Mouse (Mus musculus): Measurements from ENCODE around the gene Tnfaip1.
A peak's percentile ranks its signal among the peaks of the same experiment; 100 is the strongest.
"Not testable (repeated sequence)": the region's sequence is repeated elsewhere in the genome, so short reads cannot be mapped to it uniquely, and the experiment has no call there.

Tnfaip1 gene

DNA sequence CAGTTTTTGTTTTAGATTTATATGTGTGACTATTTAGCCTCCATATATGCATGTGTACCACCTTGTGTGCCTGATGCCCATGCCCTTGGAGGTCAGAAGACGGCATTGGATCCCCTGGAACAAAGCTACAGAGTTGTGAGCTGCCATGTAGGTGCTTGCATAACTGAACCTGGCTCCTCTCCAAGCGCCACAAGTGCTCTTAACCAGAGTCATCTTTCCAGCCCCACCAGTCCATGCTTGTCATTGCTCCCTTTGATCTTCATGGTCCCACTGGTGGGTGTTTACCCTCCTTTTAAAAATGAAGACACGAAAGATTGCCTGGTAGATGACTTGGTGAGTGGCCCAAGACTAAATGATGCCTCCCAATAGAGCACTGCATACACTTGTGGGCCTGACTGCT is 4.2 kb upstream of the Tnfaip1 start:
- no peak for DNase-seq (ENCODE audit: low read depth, low spot score)

- no peak for DNase-seq (ENCODE audit: low read depth, low spot score)
Observed at GRCm38 (mm10) chr11:78536690-78537084, 555 bp upstream of the Tnfaip1 start.

- DNase-seq (ENCODE audit: low read depth, low spot score): no peak
Observed at GRCm38 (mm10) chr11:78535376-78536079, 604 bp downstream of the Tnfaip1 start.

GRCm38 (mm10) chr11:78534516-78534915 is 1.6 kb downstream of the Tnfaip1 start:
- DNase-seq (ENCODE audit: low read depth, low spot score): no peak

DNA sequence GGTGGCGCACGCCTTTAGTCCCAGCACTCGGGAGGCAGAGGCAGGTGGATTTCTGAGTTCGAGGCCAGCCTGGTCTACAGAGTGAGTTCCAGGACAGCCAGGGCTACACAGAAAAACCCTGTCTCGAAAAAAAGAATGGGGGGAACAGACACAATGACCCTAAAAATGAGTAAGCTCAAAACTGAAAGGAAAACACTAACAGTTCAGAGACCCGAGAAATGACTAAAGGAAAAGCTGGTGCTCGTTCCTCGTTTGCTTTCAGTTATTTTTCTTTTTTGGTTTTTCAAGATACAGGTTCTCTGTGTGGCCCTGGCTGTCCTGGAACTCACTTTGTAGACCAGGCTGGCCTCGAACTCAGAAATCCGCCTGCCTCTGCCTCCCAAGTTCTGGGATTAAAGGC is 4.6 kb downstream of the Tnfaip1 start:
- not testable (repeated sequence) for DNase-seq (ENCODE audit: low read depth, low spot score)

DNA sequence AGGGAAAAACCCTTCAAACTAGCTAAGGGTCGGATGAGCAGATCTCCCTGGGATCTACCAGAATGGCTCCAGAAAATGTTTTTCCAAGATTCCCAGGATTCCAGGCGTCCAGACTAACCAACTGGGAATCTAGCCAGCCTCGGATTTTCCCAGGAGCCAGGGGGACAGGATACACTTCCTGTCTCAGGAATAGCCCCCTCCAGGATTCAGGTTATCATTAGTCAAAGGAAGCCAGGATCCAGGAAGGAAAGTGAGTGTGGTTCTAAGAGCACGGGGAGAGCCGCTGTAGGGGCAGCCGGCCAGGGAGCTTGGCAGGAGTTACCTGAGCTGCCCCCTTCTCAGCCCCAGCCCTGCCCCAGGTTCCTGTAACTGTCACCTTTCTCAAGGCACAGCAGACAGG is 5.1 kb downstream of the Tnfaip1 start:
- DNase-seq (ENCODE audit: low read depth, low spot score): no peak

DNA sequence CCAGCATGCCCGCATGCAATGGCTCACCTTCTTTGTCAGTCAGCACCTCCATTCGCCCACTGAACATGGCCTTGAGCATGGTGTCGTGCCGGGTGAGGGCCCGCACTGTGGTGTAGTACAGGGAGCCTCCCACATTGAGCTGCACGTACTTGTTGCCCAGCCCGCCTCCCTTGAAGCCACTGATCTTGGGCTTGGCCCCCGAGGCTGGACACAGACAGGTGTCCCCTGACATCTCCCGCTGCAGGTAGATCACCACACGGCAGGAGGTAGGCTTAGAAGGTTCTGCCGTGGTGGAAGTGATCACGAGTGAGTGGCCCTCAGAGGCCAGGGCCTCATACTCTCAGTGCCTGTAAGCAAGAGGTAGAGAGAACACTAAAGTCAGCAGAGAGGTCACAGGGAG is 6.1 kb downstream of the Tnfaip1 start:
- DNase-seq (ENCODE audit: low read depth, low spot score): no peak

DNA sequence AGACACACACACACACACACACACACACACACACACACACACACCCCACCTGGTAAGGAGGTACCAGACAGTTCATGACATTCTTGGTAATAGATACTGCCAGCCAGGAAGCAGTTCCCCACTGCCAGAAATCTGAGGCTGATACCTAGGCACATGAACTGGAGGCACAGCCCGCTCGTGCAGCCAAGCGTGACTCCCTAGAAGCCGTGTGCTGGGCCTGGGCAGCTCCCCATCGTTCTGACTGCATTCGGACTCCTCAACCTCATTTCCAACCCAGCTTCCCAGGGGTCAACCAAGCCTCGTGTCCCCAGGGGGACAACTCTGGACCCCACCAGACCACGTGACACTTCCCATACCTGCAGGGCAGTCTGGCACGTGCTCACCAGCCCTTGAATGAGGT is 7.4 kb downstream of the Tnfaip1 start:
- no peak for DNase-seq (ENCODE audit: low read depth, low spot score)

GRCm38 (mm10) chr11:78524838-78525237 is 11.3 kb downstream of the Tnfaip1 start:
- no peak for DNase-seq (ENCODE audit: low read depth, low spot score)

DNA sequence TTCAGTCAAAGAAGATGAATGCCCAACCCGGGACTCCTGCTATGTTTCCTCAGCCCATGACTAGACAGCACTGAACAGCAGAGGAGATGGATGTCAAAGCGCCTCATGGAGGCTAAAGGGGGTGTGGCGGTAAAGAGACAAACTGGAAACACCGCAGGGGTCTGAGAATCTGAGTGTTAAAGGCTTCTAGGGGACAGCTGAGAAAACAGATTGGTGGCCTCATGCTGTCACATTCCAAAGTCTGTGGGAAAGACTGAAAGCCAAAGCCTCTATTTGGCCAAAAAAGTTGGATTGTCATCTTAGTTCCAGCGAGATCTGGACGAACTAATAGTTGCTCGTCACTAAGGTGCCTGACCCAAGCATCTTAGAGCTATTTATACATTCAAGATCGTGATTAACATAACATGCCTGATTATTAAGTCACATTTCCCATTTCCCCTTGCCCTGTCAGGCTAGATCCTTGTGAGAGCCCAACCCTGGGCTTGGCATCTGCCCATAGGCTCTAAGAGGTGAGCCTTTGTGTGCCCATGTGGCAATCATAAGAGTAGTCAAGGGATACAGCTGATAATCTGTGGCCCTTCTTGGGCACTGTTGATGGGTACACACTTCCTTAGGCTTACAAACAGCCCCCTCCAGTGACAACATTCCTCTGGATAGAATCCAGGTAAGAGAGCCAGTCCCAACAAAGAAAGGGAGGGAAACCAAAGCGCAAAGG is 12.7 kb downstream of the Tnfaip1 start:
- DNase-seq (ENCODE audit: low read depth, low spot score): no peak

DNA sequence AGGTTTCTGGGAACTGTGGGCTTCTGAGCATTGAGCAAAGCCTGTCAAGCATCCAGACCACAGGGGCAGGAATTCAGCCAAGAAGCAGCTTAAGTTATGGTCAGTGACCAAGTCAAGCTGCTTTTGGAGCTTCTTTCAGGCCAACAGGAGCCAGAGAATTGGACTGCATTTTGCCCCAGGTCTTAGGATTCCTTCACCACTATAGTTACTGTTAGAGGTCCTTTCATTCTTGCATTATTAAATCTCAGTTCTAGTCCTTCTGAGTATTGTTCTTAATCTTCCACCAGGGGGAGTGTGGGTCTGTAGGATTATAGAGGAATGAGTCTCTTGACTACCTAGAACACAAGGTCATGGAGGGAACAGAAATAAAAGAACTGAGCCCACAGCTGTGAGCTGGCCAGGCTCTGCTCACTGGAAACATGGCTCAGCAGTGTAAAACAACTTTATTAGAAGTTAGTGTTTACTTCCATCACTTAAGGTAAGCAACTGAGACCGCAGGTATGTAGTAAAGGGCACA is 13.6 kb downstream of the Tnfaip1 start:
- no peak for DNase-seq (ENCODE audit: low read depth, low spot score)

GRCm38 (mm10) chr11:78521880-78522279 is 14.3 kb downstream of the Tnfaip1 start:
- DNase-seq (ENCODE audit: low read depth, low spot score): no peak

DNA sequence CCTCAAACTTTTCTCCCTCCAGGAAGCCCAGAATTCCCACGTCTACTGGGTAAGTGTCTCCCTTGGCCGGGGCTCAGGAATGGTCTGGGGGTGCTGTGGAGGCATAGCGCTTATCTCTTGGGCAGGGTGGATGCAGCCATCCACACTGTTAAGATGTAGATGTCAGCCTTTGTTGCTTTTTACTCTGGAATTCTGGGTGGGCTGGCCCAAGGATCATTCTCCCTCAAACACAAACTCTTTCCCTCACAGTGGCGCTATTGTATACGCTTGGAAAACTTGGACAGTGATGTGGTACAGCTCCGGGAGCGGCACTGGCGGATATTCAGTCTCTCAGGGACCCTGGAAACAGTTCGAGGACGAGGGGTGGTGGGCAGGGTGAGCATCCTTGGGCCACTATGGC is 17.2 kb downstream of the Tnfaip1 start:
- DNase-seq (ENCODE audit: low read depth, low spot score): no peak

DNA sequence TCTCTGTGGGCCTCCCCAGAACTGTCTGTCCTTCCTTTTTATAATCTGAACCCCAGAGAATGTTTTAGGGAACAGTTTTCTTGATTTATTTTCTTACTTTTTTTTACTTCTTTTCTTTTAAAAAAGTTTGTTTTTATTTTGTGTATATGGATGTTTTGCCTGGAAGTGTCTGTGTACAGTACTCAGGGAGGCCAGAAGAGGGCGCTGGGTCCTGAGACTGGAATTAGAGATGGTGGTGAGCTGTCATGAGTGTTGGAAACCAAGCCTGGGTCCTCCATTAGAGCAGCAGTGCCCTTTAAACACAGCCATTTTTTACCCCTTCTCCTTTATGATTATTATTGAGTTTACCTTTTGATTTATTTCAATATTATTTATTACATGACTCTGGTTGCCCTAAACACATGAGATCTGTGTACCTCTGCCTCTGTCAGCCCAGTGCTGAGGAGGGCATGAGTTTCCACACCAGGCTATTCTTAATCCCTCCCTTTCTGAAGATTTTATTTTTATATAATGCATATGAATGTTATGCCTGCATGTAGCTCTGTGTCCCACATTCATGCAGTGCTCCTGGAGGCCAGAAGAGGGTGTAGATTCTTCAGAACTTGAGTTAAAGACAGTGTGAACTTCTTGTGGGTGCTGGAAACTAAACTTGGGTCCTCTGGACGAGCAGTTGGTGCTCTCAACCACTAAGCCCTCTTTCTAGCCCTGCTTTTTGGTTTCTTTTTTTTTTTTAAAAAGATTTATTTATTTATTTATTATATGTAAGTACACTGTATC is 20.4 kb downstream of the Tnfaip1 start:
- no peak for DNase-seq (ENCODE audit: low read depth, low spot score)

DNA sequence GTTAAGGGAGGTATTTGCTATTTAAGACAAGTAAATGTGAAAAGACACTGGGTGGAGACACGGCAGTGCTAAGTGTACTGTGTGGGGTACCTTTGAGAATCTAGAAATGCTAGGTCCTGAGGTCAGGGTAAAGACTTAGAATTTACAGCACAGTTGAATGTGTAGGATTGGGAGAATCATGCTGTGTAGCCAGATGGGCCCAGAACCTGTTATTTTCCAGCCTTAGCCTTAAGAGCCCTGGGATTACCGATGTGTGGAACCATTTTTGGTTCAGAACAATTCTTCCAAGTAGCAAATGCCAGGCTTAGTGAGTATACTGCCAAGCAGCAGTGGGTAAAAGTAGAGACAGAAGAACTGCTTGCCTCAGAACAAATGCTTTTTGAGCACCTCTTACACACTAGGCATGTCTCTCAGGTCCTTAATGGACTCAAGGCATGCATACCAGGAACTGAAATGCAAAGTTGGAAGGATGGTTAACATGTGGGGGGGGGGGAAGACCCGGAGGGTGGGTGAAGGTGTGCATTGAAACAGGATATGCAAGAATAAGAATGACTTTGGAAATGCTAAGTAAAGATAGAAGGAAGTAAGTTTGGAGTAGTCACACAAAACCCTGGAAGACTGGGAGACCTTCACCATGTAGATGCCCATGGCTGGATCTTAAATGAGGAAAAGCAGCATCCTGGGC is 22.9 kb downstream of the Tnfaip1 start:
- DNase-seq (ENCODE audit: low read depth, low spot score): no peak

GRCm38 (mm10) chr11:78512025-78512957 is 23.8 kb downstream of the Tnfaip1 start, which contains the start of the genes Tmem199 and Poldip2:
Tmem199 (minus strand) TSS chr11:78512172.
Poldip2 (plus strand) TSS chr11:78512193.
- peak; percentile 86 for DNase-seq (ENCODE audit: low read depth, low spot score)

- DNase-seq (ENCODE audit: low read depth, low spot score): no peak
Observed at GRCm38 (mm10) chr11:78509148-78509547, 27.0 kb downstream of the Tnfaip1 start.

- DNase-seq (ENCODE audit: low read depth, low spot score): no peak
Observed at GRCm38 (mm10) chr11:78505430-78505829, 30.7 kb downstream of the Tnfaip1 start.

- DNase-seq (ENCODE audit: low read depth, low spot score): no peak
Observed at GRCm38 (mm10) chr11:78502909-78503650, 33.1 kb downstream of the Tnfaip1 start, which contains the start of gene Sebox. Sebox (plus strand) TSS chr11:78503447.

GRCm38 (mm10) chr11:78501529-78501928 is 34.6 kb downstream of the Tnfaip1 start:
- DNase-seq (ENCODE audit: low read depth, low spot score): no peak

Data from brain, embryonic 18.5 days (tissue).